Mouse (Mus musculus): ENCODE results near the gene Zfp52.

DNA sequence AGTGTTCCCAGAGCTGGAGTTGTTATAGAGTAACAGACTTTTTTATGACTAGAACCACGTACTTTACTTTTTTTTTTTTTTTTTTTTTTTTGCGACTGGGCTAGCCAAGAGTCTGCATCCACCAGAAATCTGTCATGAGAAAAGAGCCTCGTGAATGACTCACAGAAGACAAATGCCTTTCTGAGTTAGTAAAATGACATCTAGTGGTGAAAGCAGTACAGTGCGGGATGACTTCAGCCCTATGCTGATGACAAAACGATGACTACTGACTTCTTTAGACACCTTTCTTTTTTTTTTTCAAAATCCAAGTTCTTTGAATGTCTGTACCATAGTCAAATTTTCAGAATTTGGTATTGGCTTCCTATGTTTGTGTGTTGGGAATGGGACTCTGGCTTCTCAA is 30.9 kb downstream of the Zfp52 start:
- TF ChIP-seq CTCF (IDR thresholded peaks at IDR 0.05; ENCODE audit: low read depth) (peak; percentile 68), EP300 (IDR thresholded peaks at IDR 0.05; ENCODE audit: low read depth) (no peak)
